Mouse (Mus musculus): ENCODE results near the gene Ulk4. TPM values are rescaled to one million over a fixed set of nuclear protein-coding genes. Genes with fewer than 3 reads are reported as not detected.
A peak's percentile ranks its signal among the peaks of the same experiment; 100 is the strongest.
"Not testable (repeated sequence)": the region's sequence is repeated elsewhere in the genome, so short reads cannot be mapped to it uniquely, and the experiment has no call there.

Gene Ulk4
- polyA plus RNA-seq, 1 experiment: not detected

DNA sequence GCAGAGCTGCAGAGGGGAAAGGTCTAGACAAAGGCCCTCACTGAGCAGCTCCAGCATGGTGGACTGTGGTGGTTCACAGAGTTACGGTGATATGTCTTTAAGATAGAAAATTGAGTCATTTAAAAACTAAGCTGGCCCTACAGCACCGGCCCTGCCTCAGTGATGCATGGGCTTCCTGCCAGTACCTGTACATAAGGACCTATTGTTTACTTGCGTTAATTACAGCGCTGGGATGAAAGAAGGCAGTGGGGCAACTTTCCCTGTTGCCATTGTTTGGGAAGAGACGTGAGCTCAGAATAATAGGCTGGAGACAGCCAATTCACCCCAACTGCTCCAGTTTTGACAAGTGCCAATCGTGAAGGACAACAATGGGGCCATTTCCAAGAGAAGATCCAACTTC, 344.6 kb downstream of the Ulk4 start:
- Histone ChIP-seq H3K4me3 (replicated peaks) (no peak overlapping the region), H3K9me3 (no peaks in the 10 kb centered on the region), H3K36me3 (replicated peaks; ENCODE audit: low read length) (peaks cover 3% of the 10 kb centered on the region), H3K4me1 (peaks cover 27% of the 10 kb centered on the region), H3K27me3 (replicated peaks) (no peaks in the 10 kb centered on the region)
- TF ChIP-seq GATA1 (IDR thresholded peaks at IDR 0.05; ENCODE audit: borderline replicate concordance, low read length) (no peak), FLI1 (IDR thresholded peaks at IDR 0.05; ENCODE audit: low read length) (no peak)

GRCm38 (mm10) chr9:120930811-120931210, 346.2 kb downstream of the Ulk4 start:
- no peaks in the 10 kb centered on the region for H3K27me3 ChIP-seq (replicated peaks)
- H3K4me1 ChIP-seq: peaks cover 15% of the 10 kb centered on the region
- TF ChIP-seq GATA1 (IDR thresholded peaks at IDR 0.05; ENCODE audit: borderline replicate concordance, low read length) (no peak), FLI1 (IDR thresholded peaks at IDR 0.05; ENCODE audit: low read length) (no peak)
- no peak overlapping the region for H3K4me3 ChIP-seq (replicated peaks)
- H3K9me3 ChIP-seq: no peaks in the 10 kb centered on the region
- no peaks in the 10 kb centered on the region for H3K36me3 ChIP-seq (replicated peaks; ENCODE audit: low read length)

DNA sequence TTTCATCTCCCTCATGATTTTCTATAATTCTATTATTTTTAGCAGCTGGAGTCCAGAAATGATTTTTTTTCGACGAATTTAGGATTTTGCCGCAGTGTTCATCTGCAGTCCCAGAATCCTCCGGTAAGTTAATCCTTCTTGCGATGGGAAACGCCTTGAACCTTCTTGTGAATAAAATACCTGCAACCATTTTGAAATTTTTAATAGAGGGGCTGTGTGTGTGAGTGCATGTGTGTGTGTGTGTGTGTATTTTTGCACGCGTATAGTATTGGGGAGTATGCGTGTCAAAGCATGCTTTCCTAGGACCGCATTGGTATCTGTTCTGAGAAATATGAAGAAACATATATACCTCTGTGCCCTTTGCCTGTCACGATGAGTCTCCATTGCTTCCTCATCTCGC, 347.0 kb downstream of the Ulk4 start:
- Histone ChIP-seq H3K4me3 (replicated peaks) (no peak overlapping the region), H3K4me1 (peaks cover 7% of the 10 kb centered on the region), H3K9me3 (no peaks in the 10 kb centered on the region), H3K27me3 (replicated peaks) (no peaks in the 10 kb centered on the region), H3K36me3 (replicated peaks; ENCODE audit: low read length) (no peaks in the 10 kb centered on the region)
- TF ChIP-seq FLI1 (IDR thresholded peaks at IDR 0.05; ENCODE audit: low read length) (no peak), GATA1 (IDR thresholded peaks at IDR 0.05; ENCODE audit: borderline replicate concordance, low read length) (no peak)

DNA sequence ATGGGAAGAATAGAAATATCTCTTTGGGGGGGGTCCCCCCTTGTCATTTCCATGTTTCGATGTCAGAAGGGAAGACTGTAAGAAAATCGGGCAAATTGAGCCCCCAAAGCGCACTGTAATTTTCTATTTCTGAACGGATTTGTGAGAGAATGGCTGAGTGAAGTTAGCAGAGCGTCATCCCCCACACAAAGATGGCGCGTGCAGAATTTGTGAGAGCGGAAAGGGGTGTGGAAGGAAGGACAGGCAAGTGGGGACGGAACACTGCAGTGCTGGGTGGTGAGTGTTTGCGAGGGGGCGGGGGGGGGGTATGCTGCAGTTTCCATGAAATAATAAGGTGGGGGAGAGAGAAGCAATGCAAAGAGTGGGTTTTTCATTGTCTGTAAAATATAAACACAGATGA, 347.9 kb downstream of the Ulk4 start, which contains the start of gene Ctnnb1:
TSS of gene Ctnnb1 (plus strand) at position 136 of the 400 bp plus-strand sequence.
- H3K4me1 ChIP-seq: peaks cover 7% of the 10 kb centered on the region
- H3K27me3 ChIP-seq (replicated peaks): no peaks in the 10 kb centered on the region
- H3K9me3 ChIP-seq: no peaks in the 10 kb centered on the region
- no peak for TF ChIP-seq GATA1 (IDR thresholded peaks at IDR 0.05; ENCODE audit: borderline replicate concordance, low read length)
- no peak for TF ChIP-seq FLI1 (IDR thresholded peaks at IDR 0.05; ENCODE audit: low read length)
- no peaks in the 10 kb centered on the region for H3K36me3 ChIP-seq (replicated peaks; ENCODE audit: low read length)
- H3K4me3 ChIP-seq (replicated peaks): no peak within 1 kb of the TSS

DNA sequence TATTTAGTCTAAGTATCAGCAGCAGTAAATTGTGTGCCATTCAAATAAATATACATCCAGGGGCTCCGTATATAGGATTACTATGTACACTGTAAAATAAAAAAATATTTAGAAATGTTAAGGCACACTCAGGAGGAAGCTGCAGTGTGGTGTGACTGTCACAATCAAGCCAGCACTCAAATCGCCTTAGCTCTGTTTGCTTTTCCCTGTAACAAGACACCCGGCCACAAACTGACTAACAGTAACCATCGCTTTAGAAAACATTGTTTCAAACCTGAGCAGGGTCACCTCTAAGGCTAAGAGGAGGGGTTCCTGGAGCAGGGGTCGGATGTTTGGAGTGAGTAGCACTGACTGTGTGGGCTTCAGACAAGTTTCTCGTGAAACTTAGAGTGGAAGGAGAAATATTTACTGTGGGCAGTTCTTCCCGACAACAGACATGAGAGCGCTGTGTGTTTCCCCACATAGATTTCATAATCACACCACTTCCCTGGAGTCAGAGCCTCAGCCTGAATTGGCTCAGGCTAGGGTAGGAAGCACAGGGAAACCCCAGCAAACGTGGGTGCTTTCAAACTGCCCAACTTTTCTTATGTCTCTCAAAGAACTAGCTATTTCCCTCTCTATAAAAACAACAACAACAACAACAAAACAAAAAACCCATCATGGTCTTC, 349.9 kb downstream of the Ulk4 start:
- H3K27me3 ChIP-seq (replicated peaks): peaks cover 2% of the 10 kb centered on the region
- no peak overlapping the region for H3K4me3 ChIP-seq (replicated peaks)
- H3K36me3 ChIP-seq (replicated peaks; ENCODE audit: low read length): no peaks in the 10 kb centered on the region
- H3K9me3 ChIP-seq: no peaks in the 10 kb centered on the region
- peaks cover 9% of the 10 kb centered on the region; the same call in 1 of the 2 replicates for H3K4me1 ChIP-seq
- TF ChIP-seq GATA1 (IDR thresholded peaks at IDR 0.05; ENCODE audit: borderline replicate concordance, low read length) (no peak), FLI1 (IDR thresholded peaks at IDR 0.05; ENCODE audit: low read length) (no peak)

- Histone ChIP-seq H3K4me3 (replicated peaks) (no peak overlapping the region), H3K27me3 (replicated peaks) (peaks cover 2% of the 10 kb centered on the region), H3K4me1 (peaks cover 9% of the 10 kb centered on the region; the same call in 1 of the 2 replicates), H3K9me3 (no peaks in the 10 kb centered on the region), H3K36me3 (replicated peaks; ENCODE audit: low read length) (no peaks in the 10 kb centered on the region)
- TF ChIP-seq GATA1 (IDR thresholded peaks at IDR 0.05; ENCODE audit: borderline replicate concordance, low read length) (no peak), FLI1 (IDR thresholded peaks at IDR 0.05; ENCODE audit: low read length) (no peak)
Measured at GRCm38 (mm10) chr9:120926126-120926525, 350.9 kb downstream of the Ulk4 start.

GRCm38 (mm10) chr9:120919130-120919529, 357.9 kb downstream of the Ulk4 start:
- peaks cover 6% of the 10 kb centered on the region for H3K27me3 ChIP-seq (replicated peaks)

DNA sequence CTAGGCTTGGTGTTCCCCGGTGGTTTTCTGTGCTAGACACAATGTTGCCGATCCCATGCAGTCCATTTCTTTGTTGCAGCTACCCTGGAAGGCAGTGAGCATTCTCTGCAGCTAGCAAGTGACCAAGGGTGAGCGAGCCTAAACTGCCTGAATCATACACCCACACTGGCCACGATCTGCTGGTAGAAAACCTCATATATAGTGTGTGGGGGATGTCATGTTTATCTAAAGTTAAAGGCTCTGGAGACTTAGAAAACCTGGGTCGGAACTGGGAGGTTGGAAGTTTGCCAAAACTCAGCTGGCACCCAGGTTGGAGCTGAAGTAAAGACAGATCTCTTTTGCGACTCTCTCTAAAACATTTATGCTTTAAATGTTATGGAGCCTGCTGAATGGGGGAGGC, 358.4 kb downstream of the Ulk4 start:
- TF ChIP-seq FLI1 (IDR thresholded peaks at IDR 0.05; ENCODE audit: low read length): no peak
- no peak for TF ChIP-seq GATA1 (IDR thresholded peaks at IDR 0.05; ENCODE audit: borderline replicate concordance, low read length)
- Histone ChIP-seq H3K27me3 (replicated peaks) (peaks cover 7% of the 10 kb centered on the region), H3K9me3 (peaks cover 15% of the 10 kb centered on the region), H3K36me3 (replicated peaks; ENCODE audit: low read length) (no peaks in the 10 kb centered on the region), H3K4me3 (replicated peaks) (peak overlapping the region; percentile 28), H3K4me1 (peaks cover 35% of the 10 kb centered on the region)

More at GRCm38 (mm10) chr9:120919130-120919529, 357.9 kb downstream of the Ulk4 start:
- H3K4me3 ChIP-seq (replicated peaks): peak overlapping the region; percentile 23
- no peaks in the 10 kb centered on the region for H3K36me3 ChIP-seq (replicated peaks; ENCODE audit: low read length)
- H3K4me1 ChIP-seq: peaks cover 35% of the 10 kb centered on the region
- H3K9me3 ChIP-seq: peaks cover 15% of the 10 kb centered on the region
- TF ChIP-seq GATA1 (IDR thresholded peaks at IDR 0.05; ENCODE audit: borderline replicate concordance, low read length) (no peak), FLI1 (IDR thresholded peaks at IDR 0.05; ENCODE audit: low read length) (no peak)

- Histone ChIP-seq H3K4me1 (peaks cover 38% of the 10 kb centered on the region), H3K36me3 (replicated peaks; ENCODE audit: low read length) (no peaks in the 10 kb centered on the region), H3K9me3 (peaks cover 15% of the 10 kb centered on the region), H3K4me3 (replicated peaks) (no peak overlapping the region), H3K27me3 (replicated peaks) (peaks cover 10% of the 10 kb centered on the region)
- no peak for TF ChIP-seq GATA1 (IDR thresholded peaks at IDR 0.05; ENCODE audit: borderline replicate concordance, low read length)
- TF ChIP-seq FLI1 (IDR thresholded peaks at IDR 0.05; ENCODE audit: low read length): no peak
Measured at GRCm38 (mm10) chr9:120918211-120918610, 358.8 kb downstream of the Ulk4 start.

- H3K27me3 ChIP-seq (replicated peaks); H3K4me3 ChIP-seq (replicated peaks); H3K36me3 ChIP-seq (replicated peaks; ENCODE audit: low read length): not testable (repeated sequence)
- Histone ChIP-seq H3K4me1 (peaks cover 37% of the 10 kb centered on the region), H3K9me3 (peaks cover 15% of the 10 kb centered on the region)
Measured at GRCm38 (mm10) chr9:120917619-120918018, 359.4 kb downstream of the Ulk4 start.

Data from megakaryocyte, embryonic 14.5 days (primary cell).